Mouse (Mus musculus): ENCODE measurements at regions not wholly inside any gene's neighbourhood (a gene's known extent, or its start where the extent isn't known, plus 50 kb on each side); places are given as distances from the start of the nearest gene placed in this dataset.

GRCm38 (mm10) chr16:69991907-69992470 lies 128.4 kb upstream of the Speer2 start:
- no peaks in the 10 kb centered on the region for H3K36me3 ChIP-seq (ENCODE audit: control insufficient read depth, insufficient read depth, low read length)
- H3K4me3 ChIP-seq (ENCODE audit: low read depth, low read length): no peak overlapping the region
- no peak overlapping the region for H3K4me2 ChIP-seq (replicated peaks; ENCODE audit: low read depth, low read length)
- H3K9ac ChIP-seq (replicated peaks; ENCODE audit: low read depth, low read length): no peak overlapping the region
- H3K4me1 ChIP-seq (ENCODE audit: control insufficient read depth, insufficient read depth, low read length): no peaks in the 10 kb centered on the region
- no peak for ATAC-seq (ENCODE audit: insufficient number of reproducible peaks, insufficient read depth, low FRiP score, low read depth)
- no peaks in the 10 kb centered on the region for H3K9me3 ChIP-seq (ENCODE audit: control insufficient read depth, low read depth, low read length)
- H3K27me3 ChIP-seq (ENCODE audit: control insufficient read depth, insufficient read depth, low read length): no peaks in the 10 kb centered on the region
- 73% methylated on average over 3 of the region's 3 CpGs for WGBS
- no peak overlapping the region for H3K27ac ChIP-seq (ENCODE audit: low read length)

- ATAC-seq (ENCODE audit: insufficient number of reproducible peaks, insufficient read depth, low FRiP score, low read depth): no peak
- no peak overlapping the region for H3K9ac ChIP-seq (replicated peaks; ENCODE audit: low read depth, low read length)
- H3K27ac ChIP-seq (ENCODE audit: low read length): no peak overlapping the region
- H3K27me3 ChIP-seq (ENCODE audit: control insufficient read depth, insufficient read depth, low read length): no peaks in the 10 kb centered on the region
- no peaks in the 10 kb centered on the region for H3K36me3 ChIP-seq (ENCODE audit: control insufficient read depth, insufficient read depth, low read length)
- H3K4me2 ChIP-seq (replicated peaks; ENCODE audit: low read depth, low read length): no peak overlapping the region
- H3K9me3 ChIP-seq (ENCODE audit: control insufficient read depth, low read depth, low read length): no peaks in the 10 kb centered on the region
- no peaks in the 10 kb centered on the region for H3K4me1 ChIP-seq (ENCODE audit: control insufficient read depth, insufficient read depth, low read length)
- 74% methylated on average over 4 of the region's 4 CpGs for WGBS
- no peak overlapping the region for H3K4me3 ChIP-seq (ENCODE audit: low read depth, low read length)
Observed at GRCm38 (mm10) chr16:69992715-69993114, 129.2 kb upstream of the Speer2 start.

- Histone ChIP-seq H3K4me2 (replicated peaks; ENCODE audit: low read depth, low read length) (no peak overlapping the region), H3K9ac (replicated peaks; ENCODE audit: low read depth, low read length) (no peak overlapping the region), H3K9me3 (ENCODE audit: control insufficient read depth, low read depth, low read length) (no peaks in the 10 kb centered on the region), H3K27ac (ENCODE audit: low read length) (no peak overlapping the region), H3K36me3 (ENCODE audit: control insufficient read depth, insufficient read depth, low read length) (no peaks in the 10 kb centered on the region), H3K4me1 (ENCODE audit: control insufficient read depth, insufficient read depth, low read length) (no peaks in the 10 kb centered on the region), H3K4me3 (ENCODE audit: low read depth, low read length) (no peak overlapping the region), H3K27me3 (ENCODE audit: control insufficient read depth, insufficient read depth, low read length) (no peaks in the 10 kb centered on the region)
- ATAC-seq (ENCODE audit: insufficient number of reproducible peaks, insufficient read depth, low FRiP score, low read depth): no peak
- WGBS: 86% methylated on average over 2 of the region's 2 CpGs
Observed at GRCm38 (mm10) chr16:70006863-70007262, 143.3 kb upstream of the Speer2 start.

- no peak overlapping the region for H3K4me3 ChIP-seq (ENCODE audit: low read depth, low read length)
- no peak overlapping the region for H3K27ac ChIP-seq (ENCODE audit: low read length)
- no peaks in the 10 kb centered on the region for H3K4me1 ChIP-seq (ENCODE audit: control insufficient read depth, insufficient read depth, low read length)
- whole genome bisulfite sequencing: 86% methylated on average over 1 of the region's 1 CpGs
- H3K9me3 ChIP-seq (ENCODE audit: control insufficient read depth, low read depth, low read length): no peaks in the 10 kb centered on the region
- H3K27me3 ChIP-seq (ENCODE audit: control insufficient read depth, insufficient read depth, low read length): no peaks in the 10 kb centered on the region
- H3K36me3 ChIP-seq (ENCODE audit: control insufficient read depth, insufficient read depth, low read length): no peaks in the 10 kb centered on the region
- no peak overlapping the region for H3K9ac ChIP-seq (replicated peaks; ENCODE audit: low read depth, low read length)
- ATAC-seq (ENCODE audit: insufficient number of reproducible peaks, insufficient read depth, low FRiP score, low read depth): no peak
- no peak overlapping the region for H3K4me2 ChIP-seq (replicated peaks; ENCODE audit: low read depth, low read length)
Observed at GRCm38 (mm10) chr16:70016980-70017379, 153.4 kb upstream of the Speer2 start.

GRCm38 (mm10) chr16:70019564-70019963 lies 156.0 kb upstream of the Speer2 start:
- Histone ChIP-seq H3K4me2 (replicated peaks; ENCODE audit: low read depth, low read length) (no peak overlapping the region), H3K9me3 (ENCODE audit: control insufficient read depth, low read depth, low read length) (no peaks in the 10 kb centered on the region), H3K4me3 (ENCODE audit: low read depth, low read length) (no peak overlapping the region), H3K27me3 (ENCODE audit: control insufficient read depth, insufficient read depth, low read length) (no peaks in the 10 kb centered on the region), H3K4me1 (ENCODE audit: control insufficient read depth, insufficient read depth, low read length) (no peaks in the 10 kb centered on the region), H3K27ac (ENCODE audit: low read length) (no peak overlapping the region), H3K36me3 (ENCODE audit: control insufficient read depth, insufficient read depth, low read length) (no peaks in the 10 kb centered on the region), H3K9ac (replicated peaks; ENCODE audit: low read depth, low read length) (no peak overlapping the region)
- ATAC-seq (ENCODE audit: insufficient number of reproducible peaks, insufficient read depth, low FRiP score, low read depth): no peak
- 89% methylated on average over 2 of the region's 2 CpGs for WGBS

GRCm38 (mm10) chr16:70021436-70021835 lies 157.9 kb upstream of the Speer2 start:
- no peaks in the 10 kb centered on the region for H3K9me3 ChIP-seq (ENCODE audit: control insufficient read depth, low read depth, low read length)
- 85% methylated on average over 7 of the region's 7 CpGs for WGBS
- H3K27me3 ChIP-seq (ENCODE audit: control insufficient read depth, insufficient read depth, low read length): no peaks in the 10 kb centered on the region
- no peak overlapping the region for H3K4me3 ChIP-seq (ENCODE audit: low read depth, low read length)
- no peak for ATAC-seq (ENCODE audit: insufficient number of reproducible peaks, insufficient read depth, low FRiP score, low read depth)
- no peaks in the 10 kb centered on the region for H3K36me3 ChIP-seq (ENCODE audit: control insufficient read depth, insufficient read depth, low read length)
- no peak overlapping the region for H3K4me2 ChIP-seq (replicated peaks; ENCODE audit: low read depth, low read length)
- no peak overlapping the region for H3K9ac ChIP-seq (replicated peaks; ENCODE audit: low read depth, low read length)
- H3K4me1 ChIP-seq (ENCODE audit: control insufficient read depth, insufficient read depth, low read length): no peaks in the 10 kb centered on the region
- H3K27ac ChIP-seq (ENCODE audit: low read length): no peak overlapping the region

- H3K27me3 ChIP-seq (ENCODE audit: control insufficient read depth, insufficient read depth, low read length): no peaks in the 10 kb centered on the region
- H3K4me2 ChIP-seq (replicated peaks; ENCODE audit: low read depth, low read length): no peak overlapping the region
- H3K9ac ChIP-seq (replicated peaks; ENCODE audit: low read depth, low read length): no peak overlapping the region
- H3K36me3 ChIP-seq (ENCODE audit: control insufficient read depth, insufficient read depth, low read length): no peaks in the 10 kb centered on the region
- no peak overlapping the region for H3K27ac ChIP-seq (ENCODE audit: low read length)
- no peak overlapping the region for H3K4me3 ChIP-seq (ENCODE audit: low read depth, low read length)
- 82% methylated on average over 13 of the region's 13 CpGs for WGBS
- H3K9me3 ChIP-seq (ENCODE audit: control insufficient read depth, low read depth, low read length): no peaks in the 10 kb centered on the region
- ATAC-seq (ENCODE audit: insufficient number of reproducible peaks, insufficient read depth, low FRiP score, low read depth): no peak
- H3K4me1 ChIP-seq (ENCODE audit: control insufficient read depth, insufficient read depth, low read length): no peaks in the 10 kb centered on the region
Observed at GRCm38 (mm10) chr16:70028649-70029048, 165.1 kb upstream of the Speer2 start.

- no peak overlapping the region for H3K4me2 ChIP-seq (replicated peaks; ENCODE audit: low read depth, low read length)
- H3K27me3 ChIP-seq (ENCODE audit: control insufficient read depth, insufficient read depth, low read length): no peaks in the 10 kb centered on the region
- no peak overlapping the region for H3K27ac ChIP-seq (ENCODE audit: low read length)
- ATAC-seq (ENCODE audit: insufficient number of reproducible peaks, insufficient read depth, low FRiP score, low read depth): no peak
- H3K36me3 ChIP-seq (ENCODE audit: control insufficient read depth, insufficient read depth, low read length): no peaks in the 10 kb centered on the region
- no peaks in the 10 kb centered on the region for H3K4me1 ChIP-seq (ENCODE audit: control insufficient read depth, insufficient read depth, low read length)
- H3K9me3 ChIP-seq (ENCODE audit: control insufficient read depth, low read depth, low read length): no peaks in the 10 kb centered on the region
- H3K9ac ChIP-seq (replicated peaks; ENCODE audit: low read depth, low read length): no peak overlapping the region
- no peak overlapping the region for H3K4me3 ChIP-seq (ENCODE audit: low read depth, low read length)
Observed at GRCm38 (mm10) chr16:70045547-70045946, 182.0 kb upstream of the Speer2 start.

GRCm38 (mm10) chr16:70046009-70046408 lies 182.5 kb upstream of the Speer2 start:
- no peaks in the 10 kb centered on the region for H3K9me3 ChIP-seq (ENCODE audit: control insufficient read depth, low read depth, low read length)
- no peak overlapping the region for H3K4me3 ChIP-seq (ENCODE audit: low read depth, low read length)
- H3K9ac ChIP-seq (replicated peaks; ENCODE audit: low read depth, low read length): no peak overlapping the region
- WGBS: 66% methylated on average over 4 of the region's 4 CpGs
- no peak overlapping the region for H3K4me2 ChIP-seq (replicated peaks; ENCODE audit: low read depth, low read length)
- H3K27me3 ChIP-seq (ENCODE audit: control insufficient read depth, insufficient read depth, low read length): no peaks in the 10 kb centered on the region
- H3K36me3 ChIP-seq (ENCODE audit: control insufficient read depth, insufficient read depth, low read length): no peaks in the 10 kb centered on the region
- H3K4me1 ChIP-seq (ENCODE audit: control insufficient read depth, insufficient read depth, low read length): no peaks in the 10 kb centered on the region
- ATAC-seq (ENCODE audit: insufficient number of reproducible peaks, insufficient read depth, low FRiP score, low read depth): no peak
- no peak overlapping the region for H3K27ac ChIP-seq (ENCODE audit: low read length)
